Mouse (Mus musculus) left cerebral cortex, postnatal 14 days (tissue): ENCODE data around the gene Usp1. TPM values are rescaled to one million over a fixed set of nuclear protein-coding genes. Genes with fewer than 3 reads are reported as not detected.
"Not testable (repeated sequence)": the region's sequence is repeated elsewhere in the genome, so short reads cannot be mapped to it uniquely, and the experiment has no call there.

Experiments used
- DNase-seq, 2 experiments: peaks; one replicate each; pipeline ENCODE4 v3.0.0; 2021 to 2022; ENCODE audit warnings: low spot score in 2 of 2, mixed read lengths in 1 of 2
- intact Hi-C: fragments of 180-260 bp; cut with DNase I; formaldehyde crosslinking; loops from one replicate; pipeline ENCODE4 v1.15.1; 2025
- long read RNA-seq, 2 experiments: library from polyadenylated mRNA; stranded (forward); transcript quantifications; one replicate each; pipeline ENCODE4 v2.0.0; 2021
- total RNA-seq, 2 experiments: library from RNA; stranded (reverse); gene quantifications; 2 replicates each; pipeline ENCODE4 v1.2.3; 2021

Usp1 gene
- 10 to 100 TPM; 13.6 to 20.5 TPM for total RNA-seq
- long read RNA-seq, experiment 1, transcript Usp1-202 (9 exons, 3,527 nt): major isoform, 8 of 18 reads
- long read RNA-seq, experiment 1, transcript Usp1-201 (9 exons, 3,577 nt): minor isoform, 5 of 18 reads
- long read RNA-seq, experiment 1, partial matches to known transcripts: 1 of 18 reads
- long read RNA-seq, experiment 1, other reads (novel, unspliced or antisense): 4 of 18 reads
- long read RNA-seq, experiment 2, transcript Usp1-202 (9 exons, 3,527 nt): major isoform, 8 of 22 reads
- long read RNA-seq, experiment 2, transcript Usp1-201 (9 exons, 3,577 nt): minor isoform, 7 of 22 reads
- long read RNA-seq, experiment 2, partial matches to known transcripts: 1 of 22 reads
- long read RNA-seq, experiment 2, other reads (novel, unspliced or antisense): 6 of 22 reads

- intact Hi-C loops: loop anchor here (10.0 kb wide), 1 partner anchor 261 kb away; no protein-coding TSS in a partner anchor
- DNase-seq: peak in 1 of 2 experiments; percentile 77
These were observed at the start of gene Usp1 for GRCm38 (mm10) chr4:98923568-98924070. TSS of gene Usp1 (plus strand) at chr4:98923810.

DNA sequence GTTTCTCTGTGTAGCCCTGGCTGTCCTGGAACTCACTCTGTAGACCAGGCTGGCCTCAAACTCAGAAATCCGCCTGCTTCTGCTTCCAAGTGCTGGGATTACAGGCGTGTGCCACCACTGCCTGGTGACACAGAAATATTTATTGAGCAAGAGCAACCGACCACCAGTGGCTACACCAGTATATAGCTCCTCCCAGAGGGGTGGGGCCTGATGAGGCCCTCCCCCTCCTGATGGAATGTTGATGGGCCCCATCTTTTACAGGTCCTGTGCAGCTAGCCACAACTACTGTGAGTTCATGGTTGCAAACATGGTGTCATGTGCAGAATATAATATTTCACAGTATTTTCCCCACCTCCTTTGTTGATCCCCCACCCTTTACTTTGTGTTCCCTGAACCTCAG, 40.9 kb upstream of the Usp1 start:
- intact Hi-C loops: no loop called here
- DNase-seq: no peak

- DNase-seq: no peak
- intact Hi-C loops: loop anchor here (2.0 kb wide), 1 partner anchor 148 kb away; no protein-coding TSS in a partner anchor
These were observed 37.2 kb upstream of the Usp1 start for GRCm38 (mm10) chr4:98886377-98886776.

- intact Hi-C loops: loop anchor here (2.0 kb wide), 1 partner anchor 148 kb away; no protein-coding TSS in a partner anchor
- peak; percentile 37 to 69 for DNase-seq
These were observed 36.5 kb upstream of the Usp1 start for GRCm38 (mm10) chr4:98887148-98887547.

GRCm38 (mm10) chr4:98910246-98910645, 13.4 kb upstream of the Usp1 start:
- intact Hi-C loops: no loop called here
- DNase-seq: no peak

DNA sequence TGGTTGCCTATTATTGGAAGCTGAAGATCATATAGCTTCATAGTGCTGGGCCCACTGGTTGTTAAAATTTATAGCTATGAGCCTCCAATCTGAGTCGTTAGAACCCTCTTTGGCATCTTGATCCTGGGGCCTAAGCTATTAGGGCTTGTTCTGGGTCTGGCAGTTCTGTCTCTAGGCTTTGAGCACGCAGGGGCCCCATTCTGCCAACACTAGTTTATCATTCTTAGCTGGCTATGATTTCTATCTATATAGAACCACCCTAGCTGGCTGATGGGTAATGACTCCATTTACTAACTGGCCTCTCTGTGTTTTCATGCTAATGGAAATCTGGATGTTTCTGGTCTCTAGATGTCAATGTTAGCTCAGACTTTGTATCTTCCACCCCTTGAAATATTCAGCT, 5.9 kb upstream of the Usp1 start:
- intact Hi-C loops: no loop called here
- no peak for DNase-seq

GRCm38 (mm10) chr4:98918204-98918603, 5.4 kb upstream of the Usp1 start:
- intact Hi-C loops: no loop called here
- DNase-seq: no peak

DNA sequence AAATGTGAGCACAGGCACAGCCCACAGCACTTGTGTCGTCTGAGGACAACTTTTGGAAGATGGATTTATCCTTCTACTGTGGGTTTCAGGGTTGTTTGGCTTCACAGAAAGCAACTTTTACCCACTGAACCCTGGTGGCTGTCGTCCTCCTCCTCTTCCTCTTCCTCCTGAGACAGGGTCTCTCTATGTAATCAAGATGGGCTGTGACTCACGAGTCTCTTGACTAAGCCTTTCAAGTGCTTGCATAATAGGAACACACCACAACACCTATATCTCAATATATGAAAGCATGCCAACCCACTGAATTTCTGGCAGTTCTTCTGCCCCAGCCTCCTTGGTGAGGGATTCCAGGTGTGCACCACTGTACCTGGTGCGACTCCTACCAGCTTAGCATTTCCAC, 2.7 kb upstream of the Usp1 start:
- intact Hi-C loops: loop anchor here (10.0 kb wide), 1 partner anchor 264 kb away; no protein-coding TSS in a partner anchor
- no peak for DNase-seq

DNA sequence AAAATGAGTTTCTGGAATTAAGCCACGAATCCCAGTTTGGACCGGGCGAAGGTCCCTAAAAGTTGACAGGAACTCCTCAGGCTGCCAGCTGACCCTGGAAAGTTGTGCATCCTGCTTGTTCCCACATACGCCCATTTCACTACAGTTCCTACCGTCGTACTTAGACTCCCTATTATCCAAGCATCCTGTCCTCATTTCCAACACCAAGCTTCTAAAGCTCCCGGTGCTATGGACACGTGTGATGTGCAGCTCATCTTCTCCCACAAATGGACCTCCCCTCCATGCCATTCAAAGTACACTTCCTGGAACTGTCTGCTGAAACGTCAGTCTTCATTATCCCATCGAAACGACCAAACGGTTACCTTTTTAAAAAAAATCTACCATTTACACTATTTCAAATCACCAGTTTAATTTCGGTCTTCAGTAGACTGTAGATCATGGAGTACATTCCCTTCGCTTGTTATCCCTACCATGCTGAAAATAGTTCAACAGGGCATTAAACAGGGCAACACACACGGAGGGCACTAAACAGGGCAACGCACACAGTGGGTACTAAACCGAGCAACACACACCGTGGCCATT, 1.5 kb upstream of the Usp1 start:
- DNase-seq: peak in 1 of 2 experiments; percentile 38
- intact Hi-C loops: loop anchor here (10.0 kb wide), 1 partner anchor 263 kb away; no protein-coding TSS in a partner anchor

DNA sequence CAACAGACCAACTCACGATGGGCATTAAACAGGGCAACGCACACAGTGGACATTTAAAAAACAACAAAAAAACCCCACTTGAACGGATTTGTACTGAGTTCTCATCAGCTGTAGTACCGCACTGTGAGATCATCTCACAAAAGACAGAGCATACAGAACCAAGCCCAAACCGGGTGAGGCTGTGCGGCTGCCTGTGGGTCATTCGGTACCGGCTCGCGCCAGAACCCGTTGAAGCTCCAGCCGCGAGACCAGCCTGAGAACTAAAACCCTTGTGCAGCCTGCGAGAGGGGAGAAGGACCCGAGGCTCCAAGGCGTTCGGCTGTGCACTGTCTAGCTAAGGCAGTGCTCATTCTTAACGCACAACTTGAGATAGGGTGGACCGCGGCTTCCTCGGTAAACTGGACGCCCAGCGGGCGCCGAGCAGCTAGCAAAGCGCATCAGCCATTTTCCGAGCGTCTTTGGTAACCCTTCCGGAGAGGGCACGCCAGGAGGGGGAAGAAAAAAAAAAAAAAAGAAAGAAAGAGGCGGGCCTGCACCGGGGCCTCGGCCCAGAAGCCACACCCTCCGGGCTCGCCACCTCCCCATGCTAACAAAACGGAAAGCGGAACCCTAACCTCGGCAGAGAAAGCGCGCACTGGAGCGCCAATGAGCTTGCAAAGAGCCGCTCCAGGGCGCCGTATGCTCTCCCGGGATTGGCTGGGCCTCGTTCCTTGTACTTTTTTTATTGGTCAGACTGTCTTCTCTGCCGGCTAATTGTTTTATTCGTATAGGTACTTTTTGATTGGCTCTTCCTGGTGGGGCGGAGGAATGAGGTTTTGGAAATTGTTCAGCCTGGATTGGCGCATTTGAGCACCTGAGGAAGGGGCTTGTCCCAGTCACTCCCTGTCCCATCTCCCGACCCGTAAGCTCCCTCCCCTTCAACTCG, 705 bp upstream of the Usp1 start:
- DNase-seq: peak; percentile 98 to 100
- intact Hi-C loops: loop anchor here (10.0 kb wide), 1 partner anchor 262 kb away; no protein-coding TSS in a partner anchor

GRCm38 (mm10) chr4:98924071-98924905, 678 bp downstream of the Usp1 start:
- intact Hi-C loops: loop anchor here (10.0 kb wide), 1 partner anchor 261 kb away; no protein-coding TSS in a partner anchor
- peak in 1 of 2 experiments; percentile 34 for DNase-seq

- no peak for DNase-seq
- intact Hi-C loops: loop anchor here (10.0 kb wide), 1 partner anchor 260 kb away; no protein-coding TSS in a partner anchor
These were observed 1.2 kb downstream of the Usp1 start for GRCm38 (mm10) chr4:98924906-98925178.

DNA sequence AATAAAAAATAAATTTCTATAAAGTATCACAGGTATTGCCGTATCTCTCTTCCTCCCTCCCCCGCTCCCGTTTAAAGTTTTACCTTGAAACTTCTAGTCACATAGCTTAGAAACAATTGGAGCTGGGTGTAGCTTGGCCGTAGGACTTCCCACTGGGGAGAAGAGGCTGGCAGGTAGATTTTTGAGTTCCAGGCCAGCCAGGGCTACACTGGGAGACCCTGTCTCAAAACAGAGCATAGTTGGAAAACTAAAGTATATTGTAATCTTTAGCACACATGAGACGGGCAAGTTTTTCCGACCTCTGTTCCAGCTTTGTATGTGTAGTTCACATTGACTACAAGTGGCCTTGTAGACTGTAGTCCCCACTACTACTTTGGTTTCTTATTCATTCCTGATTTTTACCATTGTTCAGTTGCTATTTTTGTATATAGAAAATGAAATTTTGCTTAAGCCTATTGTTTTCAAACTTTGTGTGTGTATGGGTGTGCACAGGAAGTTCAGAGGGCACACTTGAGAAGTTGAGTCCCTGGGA, 1.7 kb downstream of the Usp1 start:
- intact Hi-C loops: loop anchor here (10.0 kb wide), 1 partner anchor 259 kb away; no protein-coding TSS in a partner anchor

GRCm38 (mm10) chr4:98936036-98936435, 12.4 kb downstream of the Usp1 start:
- DNase-seq: no peak
- intact Hi-C loops: no loop called here

More for the DNA sequence above, 1.7 kb downstream of the Usp1 start:
- DNase-seq: no peak

GRCm38 (mm10) chr4:98938210-98938609, 14.6 kb downstream of the Usp1 start:
- intact Hi-C loops, DNase-seq: not testable (repeated sequence)

- intact Hi-C loops: no loop called here
- DNase-seq: no peak
These were observed 27.0 kb downstream of the Usp1 start for GRCm38 (mm10) chr4:98950563-98950962.

GRCm38 (mm10) chr4:98955986-98956385, 32.4 kb downstream of the Usp1 start:
- intact Hi-C loops: no loop called here

GRCm38 (mm10) chr4:98960243-98960642, 36.6 kb downstream of the Usp1 start:
- no peak for DNase-seq
- intact Hi-C loops: no loop called here

More at GRCm38 (mm10) chr4:98955986-98956385, 32.4 kb downstream of the Usp1 start:
- DNase-seq: no peak
